In the genomic region with DNA sequence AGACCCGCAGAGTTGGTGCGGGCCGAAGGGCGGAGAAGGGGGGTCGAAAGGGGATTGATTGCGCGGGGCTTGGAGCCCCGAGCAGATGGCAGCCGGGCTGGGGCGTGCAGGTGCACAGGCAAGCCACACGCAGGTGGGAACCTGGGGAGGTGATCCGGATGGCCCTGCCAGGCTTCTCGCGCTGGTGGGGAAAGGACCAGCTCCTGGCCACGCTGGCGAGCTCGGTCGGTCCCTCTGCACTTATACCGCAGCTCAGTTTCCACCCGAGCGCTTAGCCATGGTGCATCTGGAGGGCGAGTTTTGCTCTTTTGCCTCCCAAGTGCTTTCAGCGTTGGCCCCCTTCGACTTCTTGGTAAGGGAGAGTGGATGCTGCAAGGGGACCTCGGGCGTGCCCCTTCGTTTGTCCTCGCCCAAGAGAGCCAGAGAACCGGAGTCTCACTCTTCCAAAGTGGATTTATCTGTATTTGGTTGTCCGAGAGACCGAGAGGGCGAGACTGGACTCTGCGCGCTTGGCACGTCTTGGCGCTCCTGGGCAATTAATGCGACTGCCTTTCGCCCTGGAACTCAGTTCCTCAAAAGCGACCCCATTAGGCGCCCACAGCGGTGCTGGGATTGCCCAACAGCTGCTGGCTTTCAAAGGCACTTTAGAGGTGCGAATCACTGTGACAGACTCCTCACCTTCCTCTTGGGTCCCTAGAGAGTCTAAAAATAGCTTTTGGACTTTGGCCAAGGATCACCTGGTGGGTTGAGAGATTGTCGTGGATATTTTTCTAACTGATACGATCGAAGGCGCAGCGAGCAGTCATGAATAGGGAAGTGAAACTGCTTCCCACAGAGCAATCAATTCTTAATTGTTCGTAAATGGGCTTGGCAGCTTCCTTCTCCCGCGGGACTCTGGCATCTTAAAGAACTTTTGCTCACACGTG, we compare ENCODE assay signal across 8 mouse cellular contexts. TPM values are rescaled to one million over a fixed set of nuclear protein-coding genes. Genes with fewer than 3 reads are reported as not detected.
DNase-seq lines count a peak whose midpoint lies in the region; ATAC-seq and TF ChIP-seq lines count a peak whose summit lies in the region.

No protein-coding gene starts in this region.

- no peaks in the 10 kb centered on the region for H3K9me3 ChIP-seq in forebrain, embryonic 11.5 days (ENCODE audit: control insufficient read depth, low read length)
- H3K9me3 ChIP-seq in hindbrain, embryonic 10.5 days = no peaks in the 10 kb centered on the region
- no peaks in the 10 kb centered on the region for H3K9me3 ChIP-seq in limb, embryonic 13.5 days
- no peaks in the 10 kb centered on the region for H3K9me3 ChIP-seq in midbrain, embryonic 13.5 days
- no peaks in the 10 kb centered on the region for H3K9me3 ChIP-seq in stomach, embryonic 16.5 days (replicated peaks; ENCODE audit: control insufficient read depth, low read length)

- H3K4me1 ChIP-seq in bone marrow macrophage, adult 2 months (ENCODE audit: control insufficient read depth, insufficient read depth, low read length) = peaks cover 4% of the 10 kb centered on the region; the same call in 1 of the 2 replicates
- peaks cover 5% of the 10 kb centered on the region; the same call in 1 of the 2 replicates for H3K4me1 ChIP-seq in forebrain, embryonic 11.5 days (replicated peaks; ENCODE audit: control insufficient read depth, insufficient read depth, low read length)
- H3K4me1 ChIP-seq in hindbrain, embryonic 10.5 days (replicated peaks) = peaks cover 39% of the 10 kb centered on the region
- peaks cover 17% of the 10 kb centered on the region for H3K4me1 ChIP-seq in limb, embryonic 13.5 days
- peaks cover 24% of the 10 kb centered on the region for H3K4me1 ChIP-seq in midbrain, embryonic 13.5 days (replicated peaks)
- peaks cover 9% of the 10 kb centered on the region; the same call in 1 of the 2 replicates for H3K4me1 ChIP-seq in stomach, embryonic 16.5 days (ENCODE audit: control insufficient read depth, insufficient read depth, low read length)

- H3K27ac ChIP-seq in layer of hippocampus, adult 2 months = peak overlapping the region; percentile 64
- no peak overlapping the region for H3K27ac ChIP-seq in bone marrow macrophage, adult 2 months (ENCODE audit: insufficient read depth, low read depth, low read length)
- H3K27ac ChIP-seq in forebrain, embryonic 11.5 days (ENCODE audit: low read depth, low read length) = no peak overlapping the region
- H3K27ac ChIP-seq in hindbrain, embryonic 10.5 days = peak overlapping the region; percentile 82
- no peak overlapping the region for H3K27ac ChIP-seq in limb, embryonic 13.5 days
- no peak overlapping the region for H3K27ac ChIP-seq in midbrain, embryonic 13.5 days
- peak overlapping the region; percentile 71 for H3K27ac ChIP-seq in stomach, embryonic 16.5 days (ENCODE audit: low read length)

- H3K4me3 ChIP-seq in layer of hippocampus, adult 2 months = peak overlapping the region; percentile 72
- H3K4me3 ChIP-seq in bone marrow macrophage, adult 2 months (ENCODE audit: insufficient read depth, low read length) = peak overlapping the region; percentile 33
- peak overlapping the region; percentile 59 for H3K4me3 ChIP-seq in forebrain, embryonic 11.5 days (ENCODE audit: low read depth, low read length)
- peak overlapping the region; percentile 74 for H3K4me3 ChIP-seq in hindbrain, embryonic 10.5 days
- peak overlapping the region; percentile 63 for H3K4me3 ChIP-seq in limb, embryonic 13.5 days
- H3K4me3 ChIP-seq in midbrain, embryonic 13.5 days (replicated peaks) = peak overlapping the region; percentile 64
- peak overlapping the region; percentile 62 for H3K4me3 ChIP-seq in stomach, embryonic 16.5 days (replicated peaks; ENCODE audit: low read length)

- no peak for DNase-seq in layer of hippocampus, adult 2 months (ENCODE audit: low spot score in 2 of 2)
- no peak for DNase-seq in layer of hippocampus, postnatal 14 days (ENCODE audit: low spot score in 2 of 2)
- DNase-seq in forebrain, embryonic 11.5 days (ENCODE audit: low spot score) = peak; percentile 60
- peak; percentile 49 for DNase-seq in hindbrain, embryonic 10.5 days (ENCODE audit: low spot score)

- peak overlapping the region; percentile 57 for H3K9ac ChIP-seq in forebrain, embryonic 11.5 days (ENCODE audit: low read length)
- peak overlapping the region; percentile 60 for H3K9ac ChIP-seq in limb, embryonic 13.5 days
- peak overlapping the region; percentile 75 for H3K9ac ChIP-seq in midbrain, embryonic 13.5 days (replicated peaks)
- H3K9ac ChIP-seq in stomach, embryonic 16.5 days (ENCODE audit: low read length) = peak overlapping the region; percentile 79

- peak overlapping the region; percentile 99 for H3K4me2 ChIP-seq in forebrain, embryonic 11.5 days (ENCODE audit: low read depth, low read length, severe bottlenecking)
- peak overlapping the region; percentile 96 for H3K4me2 ChIP-seq in limb, embryonic 13.5 days (replicated peaks)
- peak overlapping the region; percentile 100 for H3K4me2 ChIP-seq in midbrain, embryonic 13.5 days (replicated peaks)
- H3K4me2 ChIP-seq in stomach, embryonic 16.5 days (ENCODE audit: low read depth, low read length) = peak overlapping the region; percentile 88

- H3K36me3 ChIP-seq in forebrain, embryonic 11.5 days (ENCODE audit: control insufficient read depth, insufficient read depth, low read length) = no peaks in the 10 kb centered on the region
- H3K36me3 ChIP-seq in hindbrain, embryonic 10.5 days = no peaks in the 10 kb centered on the region
- no peaks in the 10 kb centered on the region for H3K36me3 ChIP-seq in limb, embryonic 13.5 days
- no peaks in the 10 kb centered on the region for H3K36me3 ChIP-seq in midbrain, embryonic 13.5 days
- H3K36me3 ChIP-seq in stomach, embryonic 16.5 days (ENCODE audit: control insufficient read depth, insufficient read depth, low read length) = no peaks in the 10 kb centered on the region

- no peak; the same call in 1 of the 2 replicates for ATAC-seq in forebrain, embryonic 11.5 days (replicated peaks; ENCODE audit: low FRiP score)
- no peak; the same call in 1 of the 2 replicates for ATAC-seq in limb, embryonic 13.5 days (ENCODE audit: low FRiP score, low read depth)
- no peak; the same call in 1 of the 2 replicates for ATAC-seq in midbrain, embryonic 13.5 days
- ATAC-seq in stomach, embryonic 16.5 days (ENCODE audit: insufficient read depth, low FRiP score) = no peak

- H3K27me3 ChIP-seq in forebrain, embryonic 11.5 days (ENCODE audit: control insufficient read depth, insufficient read depth, low read length) = peaks cover 10% of the 10 kb centered on the region
- H3K27me3 ChIP-seq in hindbrain, embryonic 10.5 days (ENCODE audit: insufficient read depth, poor library complexity, severe bottlenecking) = peaks cover 47% of the 10 kb centered on the region
- H3K27me3 ChIP-seq in limb, embryonic 13.5 days = peaks cover 42% of the 10 kb centered on the region
- peaks cover 40% of the 10 kb centered on the region for H3K27me3 ChIP-seq in midbrain, embryonic 13.5 days
- H3K27me3 ChIP-seq in stomach, embryonic 16.5 days (ENCODE audit: control insufficient read depth, insufficient read depth, low read length) = no peaks in the 10 kb centered on the region; the same call in 1 of the 2 replicates

- no peak for TF ChIP-seq POLR2A in bone marrow macrophage, adult 2 months (IDR thresholded peaks at IDR 0.05; ENCODE audit: borderline replicate concordance, low read depth, low read length)

- no peak for TF ChIP-seq CTCF in layer of hippocampus, adult 2 months (conservative IDR thresholded peaks at IDR 0.05)
- no peak for TF ChIP-seq CTCF in bone marrow macrophage, adult 2 months (IDR thresholded peaks at IDR 0.05; ENCODE audit: low read depth, low read length)

- WGBS in forebrain, embryonic 11.5 days = under 1% methylated on average over 51 of the region's 51 CpGs
- WGBS in hindbrain, embryonic 10.5 days = under 1% methylated on average over 51 of the region's 51 CpGs
- WGBS in limb, embryonic 13.5 days = under 1% methylated on average over 51 of the region's 51 CpGs
- WGBS in midbrain, embryonic 13.5 days = under 1% methylated on average over 50 of the region's 51 CpGs
- under 1% methylated on average over 51 of the region's 51 CpGs for WGBS in stomach, embryonic 16.5 days

RNA-seq across cellular contexts. Expression of a gene that starts 0.8 kb away (rescaled TPM):
- 1 to 10 TPM; 4.3 to 5.9 TPM for total RNA-seq in layer of hippocampus, adult 2 months (2021)
- 1 to 10 TPM; 2.8 to 3.8 TPM for total RNA-seq in layer of hippocampus, postnatal 14 days (2021)
- polyA plus RNA-seq in bone marrow macrophage, adult 2 months (2012; ENCODE audit: insufficient read depth, insufficient read length, missing spikeins) = 0.20 TPM in 1 of 2 replicates, not detected in the other
- polyA plus RNA-seq in forebrain, embryonic 11.5 days (2014; fragmentation: Nextera tagmentation; extraction: Ambion mirVana) = 1.6 and 2.9 TPM in 2 replicates
- polyA plus RNA-seq in hindbrain, embryonic 10.5 days (2016; fragmentation: Nextera tagmentation; extraction: Ambion mirVana) = 4.0 and 5.7 TPM in 2 replicates
- polyA plus RNA-seq in limb, embryonic 13.5 days (2015; fragmentation: Nextera tagmentation; extraction: Ambion mirVana) = 2.6 and 2.7 TPM in 2 replicates
- polyA plus RNA-seq in midbrain, embryonic 13.5 days (2015; fragmentation: Nextera tagmentation; extraction: Ambion mirVana) = 1.3 and 1.5 TPM in 2 replicates
- 32.4 and 37.5 TPM in 2 replicates for polyA plus RNA-seq in stomach, embryonic 16.5 days (2015; fragmentation: Nextera tagmentation; extraction: Ambion mirVana)

RNA-seq across cellular contexts. Expression of a gene that starts 16.6 kb away (rescaled TPM):
- total RNA-seq in layer of hippocampus, adult 2 months (2021) = 10 to 100 TPM; 27.5 to 29.4 TPM
- 10 to 100 TPM; 24.3 to 25.9 TPM for total RNA-seq in layer of hippocampus, postnatal 14 days (2021)
- polyA plus RNA-seq in bone marrow macrophage, adult 2 months (2012; ENCODE audit: insufficient read depth, insufficient read length, missing spikeins) = 9.5 and 13.2 TPM in 2 replicates
- 19.5 and 19.7 TPM in 2 replicates for polyA plus RNA-seq in forebrain, embryonic 11.5 days (2014; fragmentation: Nextera tagmentation; extraction: Ambion mirVana)
- 15.3 and 16.5 TPM in 2 replicates for polyA plus RNA-seq in hindbrain, embryonic 10.5 days (2016; fragmentation: Nextera tagmentation; extraction: Ambion mirVana)
- 20.0 and 20.9 TPM in 2 replicates for polyA plus RNA-seq in limb, embryonic 13.5 days (2015; fragmentation: Nextera tagmentation; extraction: Ambion mirVana)
- polyA plus RNA-seq in midbrain, embryonic 13.5 days (2015; fragmentation: Nextera tagmentation; extraction: Ambion mirVana) = 21.4 and 23.6 TPM in 2 replicates
- 13.5 and 14.3 TPM in 2 replicates for polyA plus RNA-seq in stomach, embryonic 16.5 days (2015; fragmentation: Nextera tagmentation; extraction: Ambion mirVana)

Comparison
In these comparisons a context has a peak if more than half of its experiments do, and no peak if none do; other contexts are left out.
1. DNase-seq: peak in forebrain, embryonic 11.5 days (single experiment) and hindbrain, embryonic 10.5 days (single experiment); none in layer of hippocampus, adult 2 months (0 of 2) and layer of hippocampus, postnatal 14 days (0 of 2).
2. H3K27ac ChIP-seq: peak in layer of hippocampus, adult 2 months (single experiment), hindbrain, embryonic 10.5 days (single experiment) and stomach, embryonic 16.5 days (single experiment); none in bone marrow macrophage, adult 2 months (single experiment), forebrain, embryonic 11.5 days (single experiment), limb, embryonic 13.5 days (single experiment) and midbrain, embryonic 13.5 days (single experiment).
3. Peak in every context shown above with its lines, with median percentiles within 50 percentile points of each other: H3K4me3 ChIP-seq, H3K4me2 ChIP-seq and H3K9ac ChIP-seq.